ENCODE assay signal across 8 mouse cellular contexts in the genomic region with DNA sequence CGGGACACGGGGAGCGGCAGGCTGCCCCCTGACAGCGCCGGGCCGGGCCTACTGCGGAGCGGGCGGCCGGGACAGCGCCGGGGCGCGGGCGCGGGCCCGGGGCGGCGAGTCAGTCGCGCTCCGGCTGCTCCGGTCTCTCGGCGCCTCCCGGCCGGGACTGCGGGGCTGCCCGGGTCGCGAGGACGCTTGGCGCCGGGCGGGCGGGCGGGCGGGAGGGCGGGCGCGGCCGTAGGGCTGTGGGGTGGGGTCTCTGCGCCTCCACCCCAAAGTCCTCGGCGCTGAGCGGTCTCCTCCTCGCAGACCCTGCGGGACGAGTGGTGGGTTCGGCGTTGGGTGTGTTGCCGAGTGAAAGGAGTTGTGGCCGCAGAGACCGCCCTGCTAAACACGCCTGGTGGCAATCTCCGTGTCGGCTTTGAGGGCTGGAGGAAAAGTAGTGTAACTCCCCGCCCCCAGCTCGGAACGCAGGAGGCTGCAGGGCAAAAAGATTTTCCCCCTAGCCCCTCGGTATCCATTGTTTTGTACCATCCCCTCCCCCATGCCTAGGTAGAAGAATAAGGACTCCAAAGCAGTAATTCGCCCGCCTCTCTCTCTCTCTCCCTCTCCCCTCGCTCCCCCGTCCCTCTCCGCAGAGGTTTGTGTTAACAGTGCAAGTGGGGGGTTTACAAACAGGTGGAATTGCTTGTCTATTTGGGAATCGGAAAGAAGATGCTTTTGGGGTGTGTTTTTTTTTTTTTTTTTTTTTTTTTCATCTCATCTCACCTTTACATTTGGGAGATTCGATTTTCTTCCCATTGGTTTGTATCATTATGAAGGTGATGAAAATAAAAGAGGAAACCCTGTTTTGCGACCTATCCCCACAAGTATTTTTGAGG. TPM values are rescaled to one million over a fixed set of nuclear protein-coding genes. Genes with fewer than 3 reads are reported as not detected.
A peak's percentile ranks its signal among the peaks of the same experiment; 100 is the strongest.
DNase-seq lines count a peak whose midpoint lies in the region; ATAC-seq and TF ChIP-seq lines count a peak whose summit lies in the region.

No protein-coding gene starts in this region.

- peaks cover 32% of the 10 kb centered on the region for H3K4me1 ChIP-seq in hindbrain, embryonic 13.5 days (replicated peaks)
- H3K4me1 ChIP-seq in midbrain, embryonic 12.5 days = peaks cover 17% of the 10 kb centered on the region
- H3K4me1 ChIP-seq in spleen, adult 2 months (ENCODE audit: control insufficient read depth, insufficient read depth, insufficient read length) = peaks cover 3% of the 10 kb centered on the region; the same call in 1 of the 2 replicates

- peak overlapping the region; percentile 98 for H3K27ac ChIP-seq in hindbrain, embryonic 13.5 days
- peak overlapping the region; percentile 97 for H3K27ac ChIP-seq in midbrain, embryonic 12.5 days (replicated peaks)
- peak overlapping the region; percentile 83 for H3K27ac ChIP-seq in spleen, adult 2 months (ENCODE audit: insufficient read depth, low read length)

- WGBS in hindbrain, embryonic 13.5 days = 1% methylated on average over 49 of the region's 69 CpGs
- WGBS in midbrain, embryonic 12.5 days = 2% methylated on average over 37 of the region's 69 CpGs
- 1% methylated on average over 43 of the region's 69 CpGs for WGBS in spleen, adult 2 months

- peak; percentile 28 for ATAC-seq in hindbrain, embryonic 13.5 days (ENCODE audit: low FRiP score)
- ATAC-seq in midbrain, embryonic 12.5 days (ENCODE audit: low FRiP score, low read depth) = peak; percentile 20
- no peak; the same call in 1 of the 2 replicates for ATAC-seq in megakaryocyte progenitor cell, adult 5-6 weeks (replicated peaks; ENCODE audit: poor library complexity)

- intact Hi-C loops in left cerebral cortex, postnatal 25 days (cut with DNase I) = loop anchor here (5.0 kb wide), 1 partner anchor 1117 kb away; no protein-coding TSS in a partner anchor

- DNase-seq in R1 (ENCODE audit: low read depth, low spot score) = peak; percentile 93
- peak; percentile 75 for DNase-seq in cerebellum, adult 9-11 months
- peak; percentile 18 to 21 for DNase-seq in frontal cortex, postnatal 25 days (ENCODE audit: low spot score in 2 of 2)
- peak; percentile 24 to 34 for DNase-seq in left cerebral cortex, postnatal 25 days (ENCODE audit: low spot score in 2 of 2)
- DNase-seq in spleen, adult 2 months (ENCODE audit: low read depth in 1 of 2, low spot score in 2 of 2) = peak in 1 of 2 experiments; percentile 32

- H3K36me3 ChIP-seq in hindbrain, embryonic 13.5 days = no peaks in the 10 kb centered on the region
- peaks cover 3% of the 10 kb centered on the region; the same call in 1 of the 2 replicates for H3K36me3 ChIP-seq in midbrain, embryonic 12.5 days
- no peaks in the 10 kb centered on the region for H3K36me3 ChIP-seq in spleen, adult 2 months (ENCODE audit: control insufficient read depth, insufficient read depth, low read length)

- no peak for TF ChIP-seq POLR2A in spleen, adult 2 months (IDR thresholded peaks at IDR 0.05; ENCODE audit: low read depth, low read length)

- H3K4me2 ChIP-seq in hindbrain, embryonic 13.5 days = peak overlapping the region; percentile 66
- peak overlapping the region; percentile 55 for H3K4me2 ChIP-seq in midbrain, embryonic 12.5 days (replicated peaks)

- H3K9me3 ChIP-seq in hindbrain, embryonic 13.5 days = no peaks in the 10 kb centered on the region
- no peaks in the 10 kb centered on the region for H3K9me3 ChIP-seq in midbrain, embryonic 12.5 days

- H3K4me3 ChIP-seq in hindbrain, embryonic 13.5 days = peak overlapping the region; percentile 94
- peak overlapping the region; percentile 95 for H3K4me3 ChIP-seq in midbrain, embryonic 12.5 days
- peak overlapping the region; percentile 77 for H3K4me3 ChIP-seq in spleen, adult 2 months (ENCODE audit: extremely low read depth, insufficient read depth, insufficient read length)

- no peaks in the 10 kb centered on the region for H3K27me3 ChIP-seq in hindbrain, embryonic 13.5 days
- H3K27me3 ChIP-seq in midbrain, embryonic 12.5 days = no peaks in the 10 kb centered on the region
- H3K27me3 ChIP-seq in spleen, adult 2 months (ENCODE audit: control insufficient read depth, insufficient read depth, low read length) = no peaks in the 10 kb centered on the region

- TF ChIP-seq CTCF in spleen, adult 2 months (IDR thresholded peaks at IDR 0.05; ENCODE audit: extremely low read depth, insufficient read depth, insufficient read length, insufficient replicate concordance) = no peak

- peak overlapping the region; percentile 98 for H3K9ac ChIP-seq in hindbrain, embryonic 13.5 days
- peak overlapping the region; percentile 98 for H3K9ac ChIP-seq in midbrain, embryonic 12.5 days (replicated peaks)

RNA-seq across cellular contexts. Expression of gene Bbip1, which starts 1.0 kb away (rescaled TPM):
- polyA plus RNA-seq in hindbrain, embryonic 13.5 days (2015; fragmentation: Nextera tagmentation; extraction: Ambion mirVana) = 126 and 139 TPM in 2 replicates
- 10 to 100 TPM; 58.4 to 58.6 TPM for total RNA-seq in left cerebral cortex, postnatal 25 days (2021)
- polyA plus RNA-seq in midbrain, embryonic 12.5 days (2016; fragmentation: Nextera tagmentation; extraction: Ambion mirVana) = 119 and 133 TPM in 2 replicates
- 4.2 and 4.4 TPM in 2 replicates for polyA plus RNA-seq in spleen, adult 2 months (2012; rRNA removed)
- total RNA-seq in megakaryocyte progenitor cell, adult 5-6 weeks (2015) = 72.9 and 88.8 TPM in 2 replicates
- total RNA-seq in megakaryocyte progenitor cell, adult 5-6 weeks (2017) = 36.2 and 55.0 TPM in 2 replicates

RNA-seq across cellular contexts. Expression of gene Shoc2, which starts 1.3 kb away (rescaled TPM):
- 66.3 and 70.3 TPM in 2 replicates for polyA plus RNA-seq in hindbrain, embryonic 13.5 days (2015; fragmentation: Nextera tagmentation; extraction: Ambion mirVana)
- total RNA-seq in left cerebral cortex, postnatal 25 days (2021) = 10 to 100 TPM; 52.0 to 53.6 TPM
- 71.3 and 76.7 TPM in 2 replicates for polyA plus RNA-seq in midbrain, embryonic 12.5 days (2016; fragmentation: Nextera tagmentation; extraction: Ambion mirVana)
- 5.1 and 5.6 TPM in 2 replicates for polyA plus RNA-seq in spleen, adult 2 months (2012; rRNA removed)
- total RNA-seq in megakaryocyte progenitor cell, adult 5-6 weeks (2015) = 47.0 and 55.1 TPM in 2 replicates
- total RNA-seq in megakaryocyte progenitor cell, adult 5-6 weeks (2017) = 43.3 and 44.2 TPM in 2 replicates

RNA-seq across cellular contexts. Expression of gene Pdcd4, which starts 53.4 kb away (rescaled TPM):
- polyA plus RNA-seq in hindbrain, embryonic 13.5 days (2015; fragmentation: Nextera tagmentation; extraction: Ambion mirVana) = 75.4 and 82.8 TPM in 2 replicates
- total RNA-seq in left cerebral cortex, postnatal 25 days (2021) = 100 to 1,000 TPM in 1 of 2 experiments, 10 to 100 TPM in 1; 97.3 to 105 TPM
- 88.7 and 94.2 TPM in 2 replicates for polyA plus RNA-seq in midbrain, embryonic 12.5 days (2016; fragmentation: Nextera tagmentation; extraction: Ambion mirVana)
- polyA plus RNA-seq in spleen, adult 2 months (2012; rRNA removed) = 8.7 and 9.4 TPM in 2 replicates
- 295 and 305 TPM in 2 replicates for total RNA-seq in megakaryocyte progenitor cell, adult 5-6 weeks (2015)
- 358 and 441 TPM in 2 replicates for total RNA-seq in megakaryocyte progenitor cell, adult 5-6 weeks (2017)

Comparison
In these comparisons a context has a peak if more than half of its experiments do, and no peak if none do; other contexts are left out.
1. RNA of gene Bbip1, which starts 1.0 kb away (polyA plus RNA-seq): 126 to 139 TPM in hindbrain, embryonic 13.5 days and 119 to 133 TPM in midbrain, embryonic 12.5 days; 4.2 to 4.4 TPM in spleen, adult 2 months; every median in the first group is over 10 times any median in the second.
2. RNA of gene Shoc2, which starts 1.3 kb away (polyA plus RNA-seq): 71.3 to 76.7 TPM in midbrain, embryonic 12.5 days and 66.3 to 70.3 TPM in hindbrain, embryonic 13.5 days; 5.1 to 5.6 TPM in spleen, adult 2 months; every median in the first group is over 10 times any median in the second.
3. Peak in every context shown above with its lines, with median percentiles within 50 percentile points of each other: H3K27ac ChIP-seq and H3K4me3 ChIP-seq.